Mouse (Mus musculus) mouse trophoblast stem cell (cell line): ENCODE measurements around the gene Neurl1b.

Experiments
- in situ Hi-C, 2 experiments: fragments of 300-500 bp; cut with MseI, MboI; formaldehyde crosslinking; loops; 2 replicates in 1 of 2; 3 replicates in 1 of 2; pipeline ENCODE4 v1.15.1; 2025

Neurl1b gene

GRCm38 (mm10) chr17:26397339-26397738 lies 17.3 kb upstream of the Neurl1b start:
- in situ Hi-C loops = no loop called here

DNA sequence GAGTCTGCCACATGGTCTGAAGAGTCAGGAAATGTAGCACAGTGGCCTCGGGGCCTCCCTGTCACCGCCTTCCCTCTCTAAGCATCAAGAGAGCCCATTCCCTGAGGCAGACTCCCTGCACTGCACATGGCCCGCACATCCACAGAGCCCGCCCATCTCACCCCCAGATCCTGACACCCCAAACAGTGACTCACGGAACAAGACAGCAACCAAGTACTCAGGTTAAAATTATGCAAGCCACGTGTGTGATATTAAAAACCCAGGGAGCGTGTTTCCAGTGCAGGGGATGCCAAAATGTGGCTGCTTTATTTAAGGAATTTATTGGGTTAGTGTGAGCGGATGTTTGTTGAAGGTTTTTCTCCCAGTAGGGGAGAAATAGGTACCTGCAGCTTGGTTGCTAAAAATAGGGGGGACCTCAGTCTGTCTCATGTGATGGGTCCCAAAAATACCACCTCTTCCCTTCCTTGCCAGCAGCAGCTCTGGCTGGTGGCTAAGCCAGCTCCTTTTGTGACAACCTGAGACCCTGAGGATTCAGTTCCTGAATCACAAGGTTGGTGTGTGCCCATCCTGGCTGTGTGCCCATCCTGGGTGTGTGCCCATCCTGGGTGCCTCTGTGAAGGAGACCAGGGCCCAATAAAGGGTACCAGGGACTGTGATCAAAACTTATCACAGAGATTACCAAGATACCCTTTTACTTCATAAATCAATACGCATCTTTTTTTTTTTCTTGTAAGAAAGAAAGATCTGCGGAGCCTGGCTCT lies 9.1 kb upstream of the Neurl1b start:
- in situ Hi-C loops = no loop called here

DNA sequence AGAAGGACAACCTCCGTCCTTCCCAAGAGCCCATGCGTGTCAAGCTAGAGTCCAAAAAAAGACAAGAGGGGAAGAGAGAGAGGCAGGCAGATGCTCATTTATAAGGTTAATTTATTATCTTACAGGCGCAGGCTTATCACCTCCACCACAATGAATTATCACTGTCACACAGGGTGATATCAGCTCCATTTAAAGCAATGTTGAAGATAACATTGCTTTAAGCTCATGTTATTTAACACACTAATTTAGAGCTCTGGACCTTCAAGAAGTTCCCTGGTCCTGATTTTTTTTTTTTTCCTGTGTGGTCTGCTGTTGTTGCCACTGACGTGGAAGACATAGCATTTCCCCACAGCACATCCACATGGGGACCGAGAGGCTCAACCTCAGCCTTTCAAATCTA lies 1.7 kb upstream of the Neurl1b start:
- in situ Hi-C loops = no loop called here

DNA sequence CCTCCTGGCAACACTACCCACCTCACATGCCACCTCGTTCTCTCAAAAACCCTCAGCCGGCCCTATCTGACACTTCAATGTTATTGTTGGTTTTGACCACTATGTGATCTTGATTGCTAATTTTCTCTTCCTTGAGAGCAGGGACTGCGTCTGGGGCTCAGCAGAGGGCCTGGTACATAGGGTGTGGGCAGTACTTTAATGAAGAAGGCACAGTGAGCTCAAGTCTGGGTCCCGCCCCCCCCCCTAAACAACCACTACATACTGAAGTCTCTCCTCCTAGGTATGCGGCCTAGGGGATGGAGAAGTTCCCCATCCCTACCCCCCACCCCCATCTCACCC lies 476 bp upstream of the Neurl1b start:
- in situ Hi-C loops = no loop called here

DNA sequence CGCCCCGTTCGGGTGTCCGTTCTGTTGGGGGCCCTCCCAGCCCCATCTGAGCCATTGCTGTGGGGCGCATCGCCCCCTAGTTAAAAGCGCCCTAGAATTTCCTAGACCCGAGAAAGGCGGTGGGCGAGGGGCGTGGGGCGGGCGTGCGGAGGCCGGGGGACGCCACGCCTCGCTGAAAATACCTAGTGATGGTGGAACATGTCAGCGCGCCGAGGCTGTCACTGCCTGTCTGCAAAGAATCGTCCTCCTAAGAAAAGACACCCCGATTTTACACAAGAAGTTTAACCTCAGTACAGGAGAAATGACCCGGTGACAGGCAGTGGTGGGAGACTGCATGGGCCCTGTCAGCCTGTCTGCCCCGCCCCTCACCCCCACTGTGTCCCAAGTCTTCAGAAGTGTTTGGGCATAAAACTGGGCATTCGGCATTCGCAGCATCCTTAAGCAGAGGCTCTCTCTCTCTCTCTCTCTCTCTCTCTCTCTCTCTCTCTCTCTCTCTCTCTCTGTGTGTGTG lies 781 bp downstream of the Neurl1b start:
- in situ Hi-C loops = no loop called here

DNA sequence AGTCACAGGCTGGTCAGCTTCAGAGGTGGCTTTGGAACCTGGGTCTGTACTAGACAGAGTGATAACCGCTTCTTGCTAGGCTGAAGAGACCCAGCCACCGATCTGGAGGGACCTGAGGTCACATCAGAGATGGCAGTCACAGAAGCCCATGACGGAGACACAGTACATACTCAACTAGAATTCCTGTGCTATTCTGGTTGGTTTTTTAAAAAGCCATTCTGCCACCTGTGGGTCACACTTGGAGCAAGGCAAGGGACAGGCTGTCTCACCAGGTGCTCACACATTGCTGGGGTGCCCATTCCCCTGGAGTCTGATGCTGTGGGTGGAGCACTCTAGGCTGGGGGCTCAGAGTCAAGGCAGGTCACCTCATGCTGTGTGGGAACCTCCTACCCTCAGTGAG lies 1.5 kb downstream of the Neurl1b start:
- in situ Hi-C loops = no loop called here

DNA sequence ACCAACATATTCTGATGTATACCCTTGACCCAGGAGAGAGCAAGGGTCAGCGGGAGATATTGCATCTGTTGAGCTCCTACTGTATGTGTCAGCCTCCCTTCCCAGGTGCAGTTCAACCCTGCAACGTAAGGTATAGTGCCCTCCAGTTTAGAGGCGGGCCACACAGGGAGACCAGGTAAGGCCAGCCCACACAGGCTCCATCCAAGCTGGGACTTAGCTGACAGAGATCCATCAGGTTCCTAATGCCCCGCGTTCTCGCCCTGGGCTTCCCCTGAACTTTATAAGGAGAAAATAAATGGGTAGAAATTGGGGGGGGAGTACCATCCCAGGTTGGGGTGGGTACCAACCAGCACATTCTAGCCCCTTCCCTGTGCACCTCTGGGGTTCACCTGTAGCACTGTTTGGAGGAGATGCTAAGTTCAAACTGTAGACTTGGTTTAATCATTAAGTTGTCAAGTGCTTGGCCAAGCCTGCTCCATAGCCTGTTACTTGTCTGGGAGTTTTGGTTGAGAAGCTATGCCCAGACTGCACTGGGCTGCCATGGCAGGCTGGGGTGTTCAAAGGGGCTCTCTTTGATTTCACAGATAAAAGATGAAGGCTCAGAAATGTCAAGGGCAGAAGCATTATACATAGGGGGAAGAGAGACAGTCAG lies 3.3 kb downstream of the Neurl1b start:
- in situ Hi-C loops = no loop called here

GRCm38 (mm10) chr17:26420491-26421247 lies 6.0 kb downstream of the Neurl1b start:
- in situ Hi-C loops = no loop called here

DNA sequence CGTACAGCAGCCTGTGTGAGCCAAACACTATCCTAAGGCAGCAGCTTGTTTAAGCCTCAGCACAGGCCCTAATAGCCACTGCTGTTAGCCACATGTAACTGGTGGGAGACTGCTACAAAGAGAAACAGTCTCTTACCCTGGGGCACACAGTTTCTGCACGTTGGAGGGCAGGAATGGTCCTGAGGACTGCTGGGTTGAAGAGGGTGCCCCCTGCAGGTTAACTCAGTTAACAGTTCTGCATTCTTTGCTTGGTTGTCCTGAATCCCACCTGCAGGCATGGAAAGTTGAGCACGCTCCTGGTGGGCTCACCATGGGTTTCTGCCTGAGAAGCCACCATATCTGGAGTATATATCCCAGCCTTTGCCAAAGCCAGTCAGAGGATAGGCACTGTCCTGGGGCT lies 6.9 kb downstream of the Neurl1b start:
- in situ Hi-C loops = no loop called here

GRCm38 (mm10) chr17:26422390-26422789 lies 7.8 kb downstream of the Neurl1b start:
- in situ Hi-C loops = no loop called here

DNA sequence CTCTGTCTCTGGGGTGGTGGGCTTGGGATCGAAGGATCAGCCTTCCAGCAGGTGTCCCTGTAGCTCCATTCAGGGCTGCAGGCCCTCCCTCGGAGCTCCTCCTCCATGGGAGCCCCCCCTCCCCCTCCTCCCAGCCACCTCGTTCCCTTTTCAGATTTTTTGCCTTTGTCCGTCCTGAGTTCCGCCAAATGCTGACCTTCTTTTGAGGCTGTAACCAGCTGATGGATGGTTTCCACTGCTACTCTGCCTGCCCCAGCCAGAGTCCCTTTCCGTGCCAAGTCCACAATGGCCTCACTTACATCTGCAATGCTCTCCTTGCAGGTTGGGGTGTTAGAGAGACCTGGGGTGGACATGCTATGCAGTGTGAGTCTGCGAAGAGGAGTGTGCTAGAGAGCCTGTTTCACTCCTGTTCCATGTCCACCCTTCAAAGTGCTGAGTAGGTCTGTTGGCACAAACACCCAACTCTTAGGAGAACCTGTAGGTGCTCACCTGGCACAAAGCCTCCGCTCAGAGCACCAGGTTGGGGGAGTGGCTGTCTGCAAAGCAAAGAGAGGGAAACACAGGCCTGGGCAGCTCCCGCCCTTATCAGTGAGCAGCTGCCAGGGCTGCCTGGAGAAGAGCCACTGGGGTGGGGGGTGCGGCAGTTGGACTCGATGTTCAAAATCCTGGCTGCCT lies 9.5 kb downstream of the Neurl1b start:
- in situ Hi-C loops = no loop called here

DNA sequence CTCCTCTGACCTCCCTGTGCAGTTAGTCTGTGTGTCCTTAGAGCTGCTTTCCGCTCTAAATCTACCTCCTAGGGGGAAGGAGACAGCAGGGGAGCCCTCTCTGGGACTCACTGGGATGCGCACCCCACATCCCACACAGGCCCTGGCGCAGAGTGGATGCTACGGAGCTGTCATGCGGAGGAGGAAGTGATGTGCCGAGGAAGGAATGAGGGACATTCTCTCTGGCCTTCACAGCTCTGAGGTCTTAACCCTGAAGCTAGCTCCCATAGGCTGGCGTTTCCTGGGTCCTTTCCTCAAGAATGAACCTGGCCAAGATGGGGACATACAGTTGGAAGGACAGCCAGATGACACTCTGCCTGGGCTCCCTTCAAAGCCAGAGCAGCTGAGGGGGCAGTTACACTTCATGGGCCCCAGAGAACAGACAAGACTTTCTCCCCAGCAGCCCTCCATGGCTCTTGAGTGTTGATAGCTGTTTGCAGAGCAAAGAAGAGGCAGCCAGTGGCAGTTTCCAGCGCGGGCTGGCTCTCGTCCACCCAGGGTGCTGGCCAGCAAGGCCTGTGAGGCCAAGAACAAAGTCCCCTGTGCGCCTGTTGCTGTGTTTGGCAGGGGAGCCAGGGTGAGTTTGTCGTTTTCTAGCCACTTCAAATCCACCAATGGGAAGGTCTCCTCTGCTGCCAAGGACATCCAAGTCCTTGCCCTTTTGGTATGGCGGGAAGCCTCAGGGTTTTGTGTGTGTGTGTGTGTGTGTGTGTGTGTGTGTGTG lies 10.5 kb downstream of the Neurl1b start:
- in situ Hi-C loops = no loop called here

GRCm38 (mm10) chr17:26433295-26433694 lies 18.7 kb downstream of the Neurl1b start:
- in situ Hi-C loops = no loop called here

DNA sequence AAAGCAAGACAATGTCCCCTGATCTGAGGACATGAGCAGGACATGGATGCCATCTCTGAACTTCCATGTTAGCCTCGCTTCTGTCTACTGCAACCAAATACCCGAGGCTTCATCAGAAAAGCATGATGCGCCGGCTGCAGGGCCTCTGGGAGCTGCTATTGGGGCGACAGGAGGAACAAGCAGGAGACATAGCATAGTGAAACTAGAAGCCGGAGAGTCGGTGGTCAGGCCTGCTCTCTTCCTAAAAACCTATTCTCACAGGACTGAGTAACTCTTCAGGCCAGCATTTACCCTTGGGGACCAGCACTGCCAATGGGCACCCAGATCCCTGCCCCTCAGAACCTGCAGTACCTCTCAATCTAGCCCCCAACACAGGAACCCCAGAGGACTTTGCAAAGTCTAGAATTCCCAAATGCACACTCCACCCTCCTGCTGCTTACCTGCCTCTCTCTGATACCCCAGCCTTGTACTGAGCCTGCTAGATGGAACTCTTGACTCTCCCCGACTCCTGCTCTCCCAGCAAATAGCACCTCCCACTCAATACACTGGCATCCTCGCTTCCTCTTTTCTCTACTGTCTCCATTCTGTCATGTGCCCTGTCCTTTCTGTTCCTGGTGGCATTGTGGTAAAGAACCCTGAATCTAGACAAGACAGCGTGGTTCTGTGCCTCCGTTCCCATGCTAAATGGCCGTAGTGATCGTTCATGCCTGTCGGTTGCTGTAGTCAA lies 22.6 kb downstream of the Neurl1b start:
- in situ Hi-C loops = no loop called here

GRCm38 (mm10) chr17:26439001-26439400 lies 24.4 kb downstream of the Neurl1b start:
- in situ Hi-C loops = no loop called here

DNA sequence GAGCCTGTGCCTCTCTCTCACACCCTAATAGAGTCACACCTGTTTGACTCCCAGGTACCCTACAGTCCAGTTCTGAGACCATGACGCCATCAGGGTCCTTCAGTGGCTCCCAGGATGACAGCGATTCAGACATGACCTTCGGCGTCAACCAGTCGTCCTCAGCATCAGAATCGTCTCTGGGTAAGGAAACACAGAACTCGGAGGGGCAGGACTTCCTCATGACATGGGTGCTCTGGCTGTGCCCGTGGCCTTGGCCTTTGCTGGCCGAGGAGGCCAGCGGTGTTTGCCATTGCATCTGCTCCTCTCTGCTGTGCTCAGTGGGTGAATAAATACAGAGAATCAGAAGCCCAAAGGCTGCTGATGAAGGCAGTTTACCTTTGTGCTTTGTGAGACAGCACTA lies 26.4 kb downstream of the Neurl1b start:
- in situ Hi-C loops = no loop called here

- in situ Hi-C loops = no loop called here
Measured at GRCm38 (mm10) chr17:26442197-26442596, 27.6 kb downstream of the Neurl1b start.

- in situ Hi-C loops = no loop called here
Measured at GRCm38 (mm10) chr17:26443865-26444264, 29.2 kb downstream of the Neurl1b start.

DNA sequence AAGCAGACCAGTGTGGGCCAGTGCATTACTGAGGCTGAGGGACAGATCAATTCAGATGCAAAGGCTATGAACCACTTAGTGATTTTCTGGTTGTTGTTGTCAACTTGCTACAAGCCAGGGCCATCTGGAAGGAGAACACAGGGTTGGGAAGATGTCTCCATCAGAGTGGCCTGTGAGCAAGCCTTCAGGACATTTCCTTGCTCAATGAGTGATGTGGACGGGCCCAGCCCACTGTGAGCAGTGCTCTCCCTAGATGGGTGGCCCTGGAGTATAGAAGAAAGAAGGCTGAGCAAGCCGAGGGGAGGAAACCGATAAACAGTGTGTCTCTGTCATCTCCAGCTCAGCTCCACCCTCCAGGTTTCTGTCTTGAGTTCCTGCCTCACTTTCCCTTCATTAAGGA lies 34.8 kb downstream of the Neurl1b start:
- in situ Hi-C loops = no loop called here

GRCm38 (mm10) chr17:26451651-26452295 lies 37.1 kb downstream of the Neurl1b start:
- in situ Hi-C loops = no loop called here
